Mouse (Mus musculus): ENCODE results near the gene H2-DMb2. TPM values are rescaled to one million over a fixed set of nuclear protein-coding genes. Genes with fewer than 3 reads are reported as not detected.

H2-DMb2 gene
- polyA plus RNA-seq, 1 experiment, result 15.6 TPM

DNA sequence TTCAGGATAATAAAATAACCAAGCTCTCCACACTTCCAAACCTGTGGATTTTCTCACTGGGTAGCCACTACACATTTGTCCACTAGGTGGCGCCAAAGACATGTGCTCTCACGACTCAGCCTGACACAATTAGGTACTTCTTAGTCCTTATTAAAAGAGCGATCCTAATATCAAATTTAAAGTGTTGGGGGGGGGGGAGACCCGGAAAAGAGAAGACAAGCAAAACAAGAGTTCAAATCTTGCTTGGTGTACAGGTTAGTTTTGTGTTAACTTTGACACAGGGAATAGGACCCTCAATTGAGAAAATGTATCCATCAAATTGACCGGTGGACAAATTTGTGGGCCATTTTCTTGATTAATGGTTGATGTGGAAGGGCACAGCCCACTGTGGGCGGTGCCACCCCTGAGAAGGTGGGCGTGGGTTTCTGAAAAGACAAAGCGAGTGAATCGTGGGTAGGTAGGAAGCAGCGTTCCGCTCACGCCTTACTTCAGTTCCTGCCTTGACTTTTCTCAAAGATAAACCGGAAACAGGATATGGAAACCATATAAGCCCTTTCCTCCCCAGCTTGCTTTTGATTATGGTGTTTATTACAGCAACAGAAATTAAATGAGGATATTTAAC lies 27.9 kb downstream of the H2-DMb2 start:
- Histone ChIP-seq H3K27ac (ENCODE audit: insufficient read depth, low read depth, low read length) (no peak overlapping the region), H3K4me1 (ENCODE audit: control insufficient read depth, insufficient read depth, low read length) (no peaks in the 10 kb centered on the region), H3K4me3 (ENCODE audit: insufficient read depth, low read depth, low read length) (no peak overlapping the region), H3K27me3 (replicated peaks; ENCODE audit: control insufficient read depth, insufficient read depth, low read length) (no peaks in the 10 kb centered on the region), H3K36me3 (ENCODE audit: control insufficient read depth, insufficient read depth, low read length) (no peaks in the 10 kb centered on the region)
- peak; percentile 88 for DNase-seq
- TF ChIP-seq POLR2A (IDR thresholded peaks at IDR 0.05; ENCODE audit: low read depth, low read length), result no peak
- TF ChIP-seq CTCF (conservative IDR thresholded peaks at IDR 0.05; ENCODE audit: insufficient read depth, insufficient read length, low read depth, low read length), result peak; percentile 90
- 23% methylated on average over 13 of the region's 13 CpGs for WGBS

DNA sequence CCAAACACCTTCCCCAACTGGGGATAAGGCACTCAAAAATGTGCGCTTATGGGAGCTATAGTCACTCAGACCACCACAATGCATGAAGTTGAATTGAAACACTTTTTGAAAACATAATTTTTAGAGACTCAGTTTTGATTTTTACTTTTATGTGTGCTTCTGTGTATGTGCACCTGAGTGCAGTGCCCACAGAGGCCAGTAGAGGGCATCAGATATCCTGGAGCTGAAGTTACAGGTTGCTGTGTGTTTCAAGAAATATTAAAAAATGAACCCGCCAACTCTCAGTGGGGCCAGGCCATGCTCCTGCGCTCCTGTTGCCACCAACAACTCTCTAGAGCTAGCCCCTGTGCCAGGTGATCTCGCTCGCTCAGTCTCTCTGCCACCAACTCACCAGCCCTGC lies 29.4 kb downstream of the H2-DMb2 start:
- 98% methylated on average over 5 of the region's 5 CpGs for WGBS
- no peak overlapping the region for H3K27ac ChIP-seq (ENCODE audit: insufficient read depth, low read depth, low read length)
- no peak for TF ChIP-seq POLR2A (IDR thresholded peaks at IDR 0.05; ENCODE audit: low read depth, low read length)
- peak; percentile 27; the same call in 1 of the 2 replicates for TF ChIP-seq CTCF (conservative IDR thresholded peaks at IDR 0.05; ENCODE audit: insufficient read depth, insufficient read length, low read depth, low read length)
- no peaks in the 10 kb centered on the region for H3K4me1 ChIP-seq (ENCODE audit: control insufficient read depth, insufficient read depth, low read length)
- no peak overlapping the region for H3K4me3 ChIP-seq (ENCODE audit: insufficient read depth, low read depth, low read length)
- no peaks in the 10 kb centered on the region for H3K36me3 ChIP-seq (ENCODE audit: control insufficient read depth, insufficient read depth, low read length)
- no peak for DNase-seq
- H3K27me3 ChIP-seq (replicated peaks; ENCODE audit: control insufficient read depth, insufficient read depth, low read length), result no peaks in the 10 kb centered on the region

- no peak overlapping the region for H3K27ac ChIP-seq (ENCODE audit: insufficient read depth, low read depth, low read length)
- no peak overlapping the region for H3K4me3 ChIP-seq (ENCODE audit: insufficient read depth, low read depth, low read length)
- no peaks in the 10 kb centered on the region for H3K36me3 ChIP-seq (ENCODE audit: control insufficient read depth, insufficient read depth, low read length)
- H3K4me1 ChIP-seq (ENCODE audit: control insufficient read depth, insufficient read depth, low read length), result no peaks in the 10 kb centered on the region
- no peaks in the 10 kb centered on the region for H3K27me3 ChIP-seq (replicated peaks; ENCODE audit: control insufficient read depth, insufficient read depth, low read length)
- TF ChIP-seq CTCF (conservative IDR thresholded peaks at IDR 0.05; ENCODE audit: insufficient read depth, insufficient read length, low read depth, low read length), result no peak
- TF ChIP-seq POLR2A (IDR thresholded peaks at IDR 0.05; ENCODE audit: low read depth, low read length), result no peak
- 52% methylated on average over 1 of the region's 1 CpGs for WGBS
- DNase-seq, result no peak
Measured at GRCm38 (mm10) chr17:34174075-34174474, 31.0 kb downstream of the H2-DMb2 start.

DNA sequence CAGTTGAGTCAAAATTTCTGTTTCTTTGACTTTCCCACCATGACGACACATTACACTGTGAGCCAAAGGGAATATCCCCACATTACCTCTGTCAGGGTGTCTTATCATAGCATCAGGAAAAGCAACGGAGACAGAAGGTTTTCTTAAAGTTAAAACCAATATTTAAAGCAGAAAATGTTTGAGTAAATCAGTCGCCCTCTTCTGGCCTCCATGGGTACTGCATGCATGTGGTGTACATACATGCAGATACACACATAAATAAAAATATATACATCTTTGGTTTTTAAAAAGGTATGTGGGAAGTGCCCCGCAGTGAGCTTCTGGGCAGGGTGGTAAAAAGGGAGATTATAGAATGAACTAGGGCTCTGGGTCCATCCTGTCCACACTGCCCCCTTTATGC lies 34.1 kb downstream of the H2-DMb2 start:
- Histone ChIP-seq H3K4me1 (ENCODE audit: control insufficient read depth, insufficient read depth, low read length) (no peaks in the 10 kb centered on the region), H3K4me3 (ENCODE audit: insufficient read depth, low read depth, low read length) (no peak overlapping the region), H3K27ac (ENCODE audit: insufficient read depth, low read depth, low read length) (no peak overlapping the region), H3K36me3 (ENCODE audit: control insufficient read depth, insufficient read depth, low read length) (no peaks in the 10 kb centered on the region), H3K27me3 (replicated peaks; ENCODE audit: control insufficient read depth, insufficient read depth, low read length) (no peaks in the 10 kb centered on the region)
- TF ChIP-seq CTCF (conservative IDR thresholded peaks at IDR 0.05; ENCODE audit: insufficient read depth, insufficient read length, low read depth, low read length) (no peak), POLR2A (IDR thresholded peaks at IDR 0.05; ENCODE audit: low read depth, low read length) (no peak)
- WGBS, result 80% methylated on average over 4 of the region's 4 CpGs
- DNase-seq, result no peak

- Histone ChIP-seq H3K4me3 (ENCODE audit: insufficient read depth, low read depth, low read length) (no peak overlapping the region), H3K27ac (ENCODE audit: insufficient read depth, low read depth, low read length) (no peak overlapping the region), H3K36me3 (ENCODE audit: control insufficient read depth, insufficient read depth, low read length) (no peaks in the 10 kb centered on the region), H3K27me3 (replicated peaks; ENCODE audit: control insufficient read depth, insufficient read depth, low read length) (no peaks in the 10 kb centered on the region), H3K4me1 (ENCODE audit: control insufficient read depth, insufficient read depth, low read length) (no peaks in the 10 kb centered on the region)
- WGBS, result 62% methylated on average over 6 of the region's 6 CpGs
- TF ChIP-seq POLR2A (IDR thresholded peaks at IDR 0.05; ENCODE audit: low read depth, low read length) (no peak), CTCF (conservative IDR thresholded peaks at IDR 0.05; ENCODE audit: insufficient read depth, insufficient read length, low read depth, low read length) (no peak)
- DNase-seq, result no peak
Measured at GRCm38 (mm10) chr17:34179019-34179418, 35.9 kb downstream of the H2-DMb2 start.

DNA sequence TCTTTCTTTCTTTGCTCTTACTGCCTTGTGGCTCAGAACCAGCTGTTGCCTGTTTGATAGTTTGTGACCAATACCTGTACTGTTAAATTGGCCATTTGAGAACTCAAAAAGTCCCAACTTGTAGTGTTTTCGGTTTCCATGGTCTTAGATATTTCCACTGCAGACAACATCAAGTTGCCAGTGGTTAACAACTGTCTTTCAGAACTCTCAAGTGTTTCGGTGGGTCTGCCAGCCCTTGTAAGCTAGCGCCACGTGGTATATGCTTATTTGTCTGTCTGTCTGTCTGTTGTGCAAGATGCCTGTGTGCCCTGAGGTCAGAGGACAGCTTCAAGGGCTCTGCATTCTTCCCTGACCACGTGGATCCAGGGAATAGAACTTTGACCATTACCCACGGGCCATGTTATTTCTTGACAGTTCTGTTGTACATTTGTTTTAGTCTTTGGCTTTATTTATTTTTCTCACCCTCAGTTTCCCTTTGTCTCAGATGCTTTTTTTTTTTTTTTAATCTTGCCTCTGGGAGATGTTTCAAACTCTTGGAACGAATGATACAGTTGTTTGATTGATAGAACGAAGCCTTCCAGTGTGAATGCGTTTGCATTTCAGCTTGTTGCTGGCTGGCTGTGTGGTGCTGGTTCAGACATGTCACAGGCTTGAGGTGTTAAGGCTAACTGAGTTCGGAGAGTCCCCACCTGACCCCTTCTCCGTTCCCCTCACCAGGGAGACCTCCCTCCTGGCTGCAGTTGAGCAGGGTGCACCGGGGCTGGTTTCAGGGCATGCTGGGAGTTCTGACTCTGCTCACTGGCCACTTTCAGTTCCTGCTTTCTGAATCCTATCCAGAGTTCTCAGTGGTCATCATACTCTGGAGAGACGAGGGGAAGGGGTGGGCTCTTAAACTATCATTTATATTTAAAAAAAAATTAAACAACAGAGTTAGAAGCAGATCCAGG lies 37.1 kb downstream of the H2-DMb2 start:
- Histone ChIP-seq H3K27ac (ENCODE audit: insufficient read depth, low read depth, low read length) (no peak overlapping the region), H3K4me3 (ENCODE audit: insufficient read depth, low read depth, low read length) (no peak overlapping the region), H3K27me3 (replicated peaks; ENCODE audit: control insufficient read depth, insufficient read depth, low read length) (no peaks in the 10 kb centered on the region), H3K36me3 (ENCODE audit: control insufficient read depth, insufficient read depth, low read length) (no peaks in the 10 kb centered on the region), H3K4me1 (ENCODE audit: control insufficient read depth, insufficient read depth, low read length) (no peaks in the 10 kb centered on the region)
- 64% methylated on average over 13 of the region's 13 CpGs for WGBS
- peak; percentile 40 for DNase-seq
- TF ChIP-seq CTCF (conservative IDR thresholded peaks at IDR 0.05; ENCODE audit: insufficient read depth, insufficient read length, low read depth, low read length), result no peak
- no peak for TF ChIP-seq POLR2A (IDR thresholded peaks at IDR 0.05; ENCODE audit: low read depth, low read length)

DNA sequence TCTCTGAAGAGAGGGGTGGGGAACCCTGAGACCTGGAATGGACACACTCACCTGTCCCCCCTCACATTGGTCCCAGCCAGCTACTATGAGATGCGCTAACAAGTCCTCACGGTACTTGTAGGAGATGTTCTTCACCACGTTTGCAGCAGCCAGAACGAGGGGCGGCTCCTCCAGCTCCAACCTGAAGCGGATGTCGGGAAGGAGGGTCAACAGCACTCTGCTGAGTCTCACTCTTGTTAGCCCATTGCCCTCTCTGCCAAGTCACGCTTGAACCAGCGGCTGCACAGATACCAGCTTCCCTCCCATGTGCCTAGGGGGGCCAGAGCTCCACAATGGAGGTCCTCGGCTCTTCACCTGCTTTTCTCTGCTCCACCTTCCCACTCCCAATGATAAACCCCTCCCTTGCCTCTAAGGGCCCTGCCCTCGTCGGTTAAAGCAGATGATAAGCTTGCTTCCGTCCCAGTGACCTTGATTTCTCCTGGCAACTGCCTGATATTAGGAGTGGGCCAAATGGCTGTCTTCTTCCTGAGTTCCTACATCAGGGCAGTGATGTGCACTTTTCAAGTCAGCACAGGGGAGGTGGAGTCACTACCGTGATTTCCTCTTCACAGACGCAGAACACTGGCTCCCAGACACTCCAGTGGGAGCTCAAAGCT lies 40.6 kb downstream of the H2-DMb2 start:
- WGBS, result 75% methylated on average over 15 of the region's 15 CpGs
- Histone ChIP-seq H3K4me3 (ENCODE audit: insufficient read depth, low read depth, low read length) (no peak overlapping the region), H3K27ac (ENCODE audit: insufficient read depth, low read depth, low read length) (no peak overlapping the region), H3K4me1 (ENCODE audit: control insufficient read depth, insufficient read depth, low read length) (no peaks in the 10 kb centered on the region), H3K27me3 (replicated peaks; ENCODE audit: control insufficient read depth, insufficient read depth, low read length) (no peaks in the 10 kb centered on the region), H3K36me3 (ENCODE audit: control insufficient read depth, insufficient read depth, low read length) (no peaks in the 10 kb centered on the region)
- TF ChIP-seq CTCF (conservative IDR thresholded peaks at IDR 0.05; ENCODE audit: insufficient read depth, insufficient read length, low read depth, low read length) (no peak), POLR2A (IDR thresholded peaks at IDR 0.05; ENCODE audit: low read depth, low read length) (no peak)
- no peak for DNase-seq

Measured in kidney, adult 2 months (tissue).